Mouse (Mus musculus): ENCODE data around the gene Ccdc171. TPM values are rescaled to one million over a fixed set of nuclear protein-coding genes. Genes with fewer than 3 reads are reported as not detected.
"Not testable (repeated sequence)": the region's sequence is repeated elsewhere in the genome, so short reads cannot be mapped to it uniquely, and the experiment has no call there.

Ccdc171 gene
- polyA plus RNA-seq, 1 experiment from 2014 or later: 4.1 TPM

DNA sequence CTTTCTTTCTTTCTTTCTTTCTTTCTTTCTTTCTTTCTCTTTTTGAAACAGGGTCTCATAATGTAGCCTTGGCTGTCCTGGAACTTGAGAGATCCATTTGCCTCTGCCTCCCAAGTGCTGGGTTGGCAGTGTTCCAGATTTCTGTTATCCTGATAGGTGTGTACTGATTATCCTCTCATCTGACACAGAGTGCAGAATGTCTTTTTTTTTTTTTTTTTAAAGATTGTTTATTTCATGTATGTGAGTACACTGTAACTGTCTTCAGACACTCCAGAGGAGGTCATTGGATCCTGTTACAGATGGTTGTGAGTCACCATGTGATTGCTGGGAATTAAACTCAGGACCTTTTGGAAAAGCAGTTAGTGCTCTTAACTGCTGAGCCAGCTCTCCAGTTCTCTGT lies 5.5 kb upstream of the Ccdc171 start:
- ATAC-seq (ENCODE audit: low FRiP score) (no peak), DNase-seq (ENCODE audit: low spot score, missing footprints) (no peak)
- Histone ChIP-seq H3K4me3 (ENCODE audit: low read depth, low read length) (no peak overlapping the region), H3K27me3 (ENCODE audit: control insufficient read depth, insufficient read depth, low read length) (no peaks in the 10 kb centered on the region), H3K36me3 (ENCODE audit: control insufficient read depth, insufficient read depth, low read length) (no peaks in the 10 kb centered on the region), H3K9ac (ENCODE audit: low read length) (no peak overlapping the region), H3K4me2 (no peak overlapping the region), H3K4me1 (ENCODE audit: control insufficient read depth, insufficient read depth, low read length) (peaks cover 15% of the 10 kb centered on the region), H3K27ac (ENCODE audit: low read depth, low read length) (no peak overlapping the region), H3K9me3 (ENCODE audit: control insufficient read depth, low read length) (no peaks in the 10 kb centered on the region)

DNA sequence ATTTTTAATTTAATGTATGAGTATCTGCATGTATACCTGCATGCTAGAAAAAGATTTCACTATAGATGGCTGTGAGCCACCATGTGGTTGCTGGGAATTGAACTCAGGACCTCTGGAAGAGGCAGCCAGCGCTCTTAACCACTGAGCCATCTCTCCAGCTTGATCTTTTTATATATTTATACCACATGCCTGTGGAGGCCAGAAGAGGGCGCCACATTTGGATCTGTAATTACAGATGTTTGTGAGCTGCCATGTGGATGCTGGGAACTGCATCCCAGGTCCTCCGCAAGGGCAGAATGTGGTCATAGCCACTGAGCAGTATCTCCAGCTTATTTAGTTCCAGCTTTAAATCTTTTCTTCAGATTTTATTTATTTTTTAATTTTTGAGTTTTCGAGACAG lies 5.0 kb upstream of the Ccdc171 start:
- H3K9ac ChIP-seq (ENCODE audit: low read length): no peak overlapping the region
- H3K36me3 ChIP-seq (ENCODE audit: control insufficient read depth, insufficient read depth, low read length): no peaks in the 10 kb centered on the region
- no peak overlapping the region for H3K4me3 ChIP-seq (ENCODE audit: low read depth, low read length)
- H3K4me2 ChIP-seq: no peak overlapping the region
- H3K27me3 ChIP-seq (ENCODE audit: control insufficient read depth, insufficient read depth, low read length): no peaks in the 10 kb centered on the region
- H3K4me1 ChIP-seq (ENCODE audit: control insufficient read depth, insufficient read depth, low read length): peaks cover 15% of the 10 kb centered on the region
- no peaks in the 10 kb centered on the region for H3K9me3 ChIP-seq (ENCODE audit: control insufficient read depth, low read length)
- H3K27ac ChIP-seq (ENCODE audit: low read depth, low read length): no peak overlapping the region
- DNase-seq (ENCODE audit: low spot score, missing footprints) (no peak), ATAC-seq (ENCODE audit: low FRiP score) (no peak)
- WGBS: 82% methylated on average over 4 of the region's 4 CpGs

DNA sequence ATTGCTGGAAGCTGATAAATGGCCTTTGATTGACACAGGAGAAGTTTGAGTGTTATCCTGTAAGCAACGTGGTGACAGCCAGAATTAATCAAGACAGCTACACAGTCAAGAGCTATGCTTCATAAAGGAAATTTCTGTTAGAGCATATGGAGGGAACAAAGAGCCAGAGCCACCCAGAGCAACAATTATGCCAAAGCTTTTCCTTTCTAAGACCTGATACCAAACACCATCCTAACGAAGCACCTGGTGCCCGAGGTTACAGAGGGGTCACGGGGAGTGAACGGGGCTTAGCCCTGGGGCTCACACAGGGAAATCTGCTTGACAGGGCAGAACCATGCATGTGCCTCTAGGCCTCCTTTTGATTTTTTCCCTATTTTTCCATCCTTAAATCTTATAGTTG lies 3.3 kb upstream of the Ccdc171 start:
- Histone ChIP-seq H3K4me1 (ENCODE audit: control insufficient read depth, insufficient read depth, low read length) (peaks cover 17% of the 10 kb centered on the region), H3K9ac (ENCODE audit: low read length) (no peak overlapping the region), H3K36me3 (ENCODE audit: control insufficient read depth, insufficient read depth, low read length) (no peaks in the 10 kb centered on the region), H3K27me3 (ENCODE audit: control insufficient read depth, insufficient read depth, low read length) (no peaks in the 10 kb centered on the region), H3K27ac (ENCODE audit: low read depth, low read length) (no peak overlapping the region), H3K4me2 (no peak overlapping the region), H3K4me3 (ENCODE audit: low read depth, low read length) (no peak overlapping the region), H3K9me3 (ENCODE audit: control insufficient read depth, low read length) (no peaks in the 10 kb centered on the region)
- ATAC-seq (ENCODE audit: low FRiP score) (no peak), DNase-seq (ENCODE audit: low spot score, missing footprints) (no peak)
- 43% methylated on average over 5 of the region's 5 CpGs for WGBS

DNA sequence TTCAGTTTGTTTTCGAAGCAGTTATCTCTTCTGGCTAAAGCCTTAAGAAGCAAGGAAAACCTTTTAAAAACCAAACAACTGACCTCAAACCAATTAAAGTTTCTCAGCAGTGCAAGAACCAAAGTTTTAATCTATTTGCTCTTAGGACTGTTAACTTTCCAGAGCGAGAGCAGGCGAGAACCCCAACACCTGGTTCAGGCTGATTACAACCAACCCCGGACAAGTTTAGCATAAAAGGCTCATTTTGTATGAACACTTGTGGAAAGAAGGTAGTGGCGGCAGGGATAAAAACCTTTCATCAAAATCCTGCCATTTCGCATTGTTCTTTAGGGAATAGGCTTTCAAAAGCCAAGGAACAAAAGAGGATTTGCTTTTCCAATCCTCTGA lies 896 bp upstream of the Ccdc171 start:
- H3K4me1 ChIP-seq (ENCODE audit: control insufficient read depth, insufficient read depth, low read length): peaks cover 17% of the 10 kb centered on the region
- H3K9ac ChIP-seq (ENCODE audit: low read length): peak overlapping the region; percentile 82
- DNase-seq (ENCODE audit: low spot score, missing footprints): no peak
- H3K9me3 ChIP-seq (ENCODE audit: control insufficient read depth, low read length): no peaks in the 10 kb centered on the region
- peak overlapping the region; percentile 68 for H3K4me3 ChIP-seq (ENCODE audit: low read depth, low read length)
- ATAC-seq (ENCODE audit: low FRiP score): no peak; the same call in 1 of the 2 replicates
- peak overlapping the region; percentile 84 for H3K4me2 ChIP-seq
- H3K36me3 ChIP-seq (ENCODE audit: control insufficient read depth, insufficient read depth, low read length): no peaks in the 10 kb centered on the region
- H3K27ac ChIP-seq (ENCODE audit: low read depth, low read length): peak overlapping the region; percentile 99
- H3K27me3 ChIP-seq (ENCODE audit: control insufficient read depth, insufficient read depth, low read length): no peaks in the 10 kb centered on the region
- 4% methylated on average over 6 of the region's 6 CpGs for WGBS

DNA sequence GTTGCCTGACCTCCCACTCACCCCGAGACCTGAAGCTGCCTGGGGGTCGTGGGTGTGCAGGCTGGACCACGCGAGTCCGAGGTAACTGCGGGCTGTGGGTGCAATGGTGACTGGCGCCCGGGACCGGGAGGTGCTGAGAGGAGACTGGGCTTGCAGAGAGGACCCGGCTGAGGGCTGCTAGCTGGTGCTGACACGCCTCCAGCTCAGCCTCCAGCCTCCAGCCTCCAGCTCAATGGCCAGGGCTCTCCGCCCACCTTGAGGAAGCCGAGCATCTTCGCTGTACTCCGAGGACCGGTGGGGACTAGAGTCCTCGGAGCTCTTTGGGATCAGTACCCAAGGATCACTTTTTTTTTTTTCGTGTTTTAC lies 328 bp downstream of the Ccdc171 start:
- Histone ChIP-seq H3K4me2 (peak overlapping the region; percentile 84), H3K9ac (ENCODE audit: low read length) (peak overlapping the region; percentile 82), H3K9me3 (ENCODE audit: control insufficient read depth, low read length) (no peaks in the 10 kb centered on the region), H3K4me1 (ENCODE audit: control insufficient read depth, insufficient read depth, low read length) (peaks cover 17% of the 10 kb centered on the region), H3K27me3 (ENCODE audit: control insufficient read depth, insufficient read depth, low read length) (no peaks in the 10 kb centered on the region), H3K36me3 (ENCODE audit: control insufficient read depth, insufficient read depth, low read length) (no peaks in the 10 kb centered on the region), H3K4me3 (ENCODE audit: low read depth, low read length) (peak overlapping the region; percentile 68), H3K27ac (ENCODE audit: low read depth, low read length) (peak overlapping the region; percentile 99)
- WGBS: under 1% methylated on average over 18 of the region's 18 CpGs
- ATAC-seq (ENCODE audit: low FRiP score): peak; percentile 77
- DNase-seq (ENCODE audit: low spot score, missing footprints): no peak

DNA sequence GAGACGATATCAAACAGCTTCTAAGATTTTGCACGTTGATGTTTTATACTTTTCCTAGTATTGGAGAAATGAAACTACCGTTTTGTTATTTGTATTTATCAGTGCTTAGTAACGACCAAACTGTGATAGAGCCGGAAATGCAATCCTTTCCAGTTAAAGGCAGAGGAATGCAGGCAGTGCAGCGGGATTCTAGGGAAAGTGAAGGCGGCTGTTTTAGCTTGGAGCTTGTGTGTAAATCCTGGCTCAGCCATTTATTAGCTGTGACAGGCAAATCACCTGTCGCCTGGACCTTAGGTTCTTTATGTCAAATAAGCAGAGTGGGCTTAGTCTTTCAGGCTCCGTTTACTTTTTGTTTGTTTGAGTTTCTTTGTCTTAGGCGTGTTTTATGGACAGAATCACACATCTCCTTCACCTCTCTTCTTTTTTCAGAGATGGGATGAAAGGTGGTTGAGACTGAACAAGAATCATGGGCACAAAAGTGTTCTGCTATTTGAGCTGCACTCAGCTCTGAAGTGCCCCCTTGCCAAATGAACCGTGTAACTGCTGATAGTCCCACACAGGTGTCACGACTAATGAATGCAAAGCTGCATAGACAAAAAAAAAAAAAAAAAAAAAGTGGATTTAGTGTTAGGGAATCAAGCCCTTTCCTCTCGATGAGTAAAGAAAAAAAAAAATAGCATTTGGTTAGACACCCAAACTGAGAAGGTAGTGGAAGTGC lies 1.1 kb downstream of the Ccdc171 start:
- peaks cover 17% of the 10 kb centered on the region for H3K4me1 ChIP-seq (ENCODE audit: control insufficient read depth, insufficient read depth, low read length)
- H3K4me3 ChIP-seq (ENCODE audit: low read depth, low read length): peak overlapping the region; percentile 68
- H3K4me2 ChIP-seq: peak overlapping the region; percentile 84
- H3K9me3 ChIP-seq (ENCODE audit: control insufficient read depth, low read length): no peaks in the 10 kb centered on the region
- no peak overlapping the region; the same call in 1 of the 2 replicates for H3K9ac ChIP-seq (ENCODE audit: low read length)
- H3K36me3 ChIP-seq (ENCODE audit: control insufficient read depth, insufficient read depth, low read length): no peaks in the 10 kb centered on the region
- ATAC-seq (ENCODE audit: low FRiP score) (no peak), DNase-seq (ENCODE audit: low spot score, missing footprints) (peak; percentile 88)
- no peak overlapping the region for H3K27ac ChIP-seq (ENCODE audit: low read depth, low read length)
- H3K27me3 ChIP-seq (ENCODE audit: control insufficient read depth, insufficient read depth, low read length): no peaks in the 10 kb centered on the region
- 5% methylated on average over 13 of the region's 13 CpGs for WGBS

DNA sequence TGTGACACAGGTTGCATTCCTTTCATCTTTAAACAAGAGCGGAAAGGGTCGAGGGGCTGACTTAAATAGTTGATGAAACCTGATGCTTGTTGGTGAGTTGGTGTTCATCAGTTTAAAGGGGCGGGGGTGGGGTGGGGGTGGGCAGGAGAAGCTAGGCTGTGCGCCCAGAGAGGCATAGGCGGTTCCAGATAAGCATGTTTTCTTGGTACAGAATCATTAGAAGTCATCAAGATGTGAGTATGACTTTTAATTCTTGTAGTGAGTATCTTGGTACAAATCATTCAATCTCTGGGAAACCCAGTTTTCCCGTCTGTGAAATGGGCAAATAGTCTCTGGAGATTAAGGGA lies 1.6 kb downstream of the Ccdc171 start:
- H3K4me3 ChIP-seq (ENCODE audit: low read depth, low read length): no peak overlapping the region
- ATAC-seq (ENCODE audit: low FRiP score) (no peak), DNase-seq (ENCODE audit: low spot score, missing footprints) (no peak)
- no peak overlapping the region for H3K27ac ChIP-seq (ENCODE audit: low read depth, low read length)
- H3K4me2 ChIP-seq: no peak overlapping the region
- no peaks in the 10 kb centered on the region for H3K9me3 ChIP-seq (ENCODE audit: control insufficient read depth, low read length)
- no peaks in the 10 kb centered on the region for H3K27me3 ChIP-seq (ENCODE audit: control insufficient read depth, insufficient read depth, low read length)
- 60% methylated on average over 6 of the region's 6 CpGs for WGBS
- H3K36me3 ChIP-seq (ENCODE audit: control insufficient read depth, insufficient read depth, low read length): no peaks in the 10 kb centered on the region
- H3K4me1 ChIP-seq (ENCODE audit: control insufficient read depth, insufficient read depth, low read length): peaks cover 17% of the 10 kb centered on the region
- H3K9ac ChIP-seq (ENCODE audit: low read length): no peak overlapping the region

DNA sequence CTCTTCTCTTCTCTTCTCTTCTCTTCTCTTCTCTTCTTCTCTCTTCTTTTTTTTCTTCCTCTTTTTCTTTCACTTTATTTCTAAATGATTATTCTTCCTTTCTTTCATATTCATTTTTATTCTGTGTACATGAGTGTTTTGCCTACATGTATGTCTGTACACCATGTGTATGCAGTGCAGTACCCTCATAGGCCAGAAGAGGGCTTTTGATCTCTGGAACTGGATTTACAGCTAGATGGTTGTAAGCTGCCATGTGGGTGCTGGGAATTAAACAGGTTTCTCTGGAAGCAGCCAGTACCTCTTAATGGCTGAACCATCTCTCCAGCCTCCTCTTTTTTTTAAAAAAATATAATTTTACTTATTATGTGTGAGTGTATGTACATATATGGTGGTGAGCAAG lies 2.6 kb downstream of the Ccdc171 start:
- H3K4me1 ChIP-seq (ENCODE audit: control insufficient read depth, insufficient read depth, low read length): peaks cover 13% of the 10 kb centered on the region
- H3K27me3 ChIP-seq (ENCODE audit: control insufficient read depth, insufficient read depth, low read length): no peaks in the 10 kb centered on the region
- DNase-seq (ENCODE audit: low spot score, missing footprints) (peak; percentile 86), ATAC-seq (ENCODE audit: low FRiP score) (no peak)
- no peak overlapping the region for H3K9ac ChIP-seq (ENCODE audit: low read length)
- no peak overlapping the region for H3K4me2 ChIP-seq
- no peak overlapping the region for H3K27ac ChIP-seq (ENCODE audit: low read depth, low read length)
- no peaks in the 10 kb centered on the region for H3K36me3 ChIP-seq (ENCODE audit: control insufficient read depth, insufficient read depth, low read length)
- no peak overlapping the region for H3K4me3 ChIP-seq (ENCODE audit: low read depth, low read length)
- H3K9me3 ChIP-seq (ENCODE audit: control insufficient read depth, low read length): no peaks in the 10 kb centered on the region

DNA sequence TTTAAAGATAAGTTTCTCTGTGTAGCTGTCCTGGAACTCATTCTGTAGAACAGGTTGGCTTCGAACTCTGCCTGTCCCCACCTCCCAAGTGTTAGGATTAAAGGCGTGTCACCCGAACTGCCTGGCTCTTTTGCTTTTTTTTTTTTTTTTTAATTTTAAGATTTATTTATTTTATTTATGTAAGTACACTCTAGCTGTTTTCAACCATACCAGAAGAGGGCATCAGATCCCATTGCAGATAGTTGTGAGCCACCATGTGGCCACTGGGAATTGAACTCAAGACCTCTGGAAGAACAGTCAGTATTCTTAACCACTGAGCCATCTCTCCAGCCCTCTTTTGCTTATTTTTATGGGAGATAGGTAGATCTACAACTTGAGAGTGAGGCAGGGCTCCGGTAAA lies 4.7 kb downstream of the Ccdc171 start:
- not testable (repeated sequence) for H3K27ac ChIP-seq (ENCODE audit: low read depth, low read length); H3K9ac ChIP-seq (ENCODE audit: low read length); H3K9me3 ChIP-seq (ENCODE audit: control insufficient read depth, low read length); H3K27me3 ChIP-seq (ENCODE audit: control insufficient read depth, insufficient read depth, low read length); DNase-seq (ENCODE audit: low spot score, missing footprints); H3K4me1 ChIP-seq (ENCODE audit: control insufficient read depth, insufficient read depth, low read length); ATAC-seq (ENCODE audit: low FRiP score); H3K36me3 ChIP-seq (ENCODE audit: control insufficient read depth, insufficient read depth, low read length); H3K4me3 ChIP-seq (ENCODE audit: low read depth, low read length); H3K4me2 ChIP-seq
- 91% methylated on average over 4 of the region's 4 CpGs for WGBS
